ENCODE assay signal across 7 mouse cellular contexts in genomic region chr1:93445822-93446162, GRCm38 (mm10). TPM values are rescaled to one million over a fixed set of nuclear protein-coding genes. Genes with fewer than 3 reads are reported as not detected.
DNase-seq lines count a peak whose midpoint lies in the region; ATAC-seq and TF ChIP-seq lines count a peak whose summit lies in the region.

No protein-coding gene starts in this region.

- no peak for TF ChIP-seq EP300 in lung, postnatal 0 days (IDR thresholded peaks at IDR 0.05)

- no peaks in the 10 kb centered on the region for H3K36me3 ChIP-seq in lung, postnatal 0 days (ENCODE audit: insufficient read depth, low read length)
- H3K36me3 ChIP-seq in limb, embryonic 13.5 days: peaks cover 16% of the 10 kb centered on the region
- peaks cover 11% of the 10 kb centered on the region for H3K36me3 ChIP-seq in stomach, embryonic 15.5 days

- peak; percentile 39; the same call in 1 of the 2 replicates for TF ChIP-seq CTCF in lung, postnatal 0 days (IDR thresholded peaks at IDR 0.05)

- peak overlapping the region; percentile 96 for H3K4me3 ChIP-seq in lung, postnatal 0 days (ENCODE audit: low read depth, low read length)
- H3K4me3 ChIP-seq in limb, embryonic 13.5 days: peak overlapping the region; percentile 93
- peak overlapping the region; percentile 94 for H3K4me3 ChIP-seq in stomach, embryonic 15.5 days (replicated peaks)

- peaks cover 15% of the 10 kb centered on the region; the same call in 1 of the 2 replicates for H3K4me1 ChIP-seq in lung, postnatal 0 days (ENCODE audit: insufficient read depth, low read depth, low read length)
- H3K4me1 ChIP-seq in limb, embryonic 13.5 days: peaks cover 26% of the 10 kb centered on the region
- H3K4me1 ChIP-seq in stomach, embryonic 15.5 days: peaks cover 25% of the 10 kb centered on the region

- 2% methylated on average over 3 of the region's 3 CpGs for WGBS in lung, postnatal 0 days
- 10% methylated on average over 3 of the region's 3 CpGs for WGBS in limb, embryonic 13.5 days
- 7% methylated on average over 3 of the region's 3 CpGs for WGBS in stomach, embryonic 15.5 days

- peak overlapping the region; percentile 58 for H3K4me2 ChIP-seq in lung, postnatal 0 days (replicated peaks; ENCODE audit: low read depth, low read length)
- H3K4me2 ChIP-seq in limb, embryonic 13.5 days (replicated peaks): peak overlapping the region; percentile 74
- H3K4me2 ChIP-seq in stomach, embryonic 15.5 days: peak overlapping the region; percentile 70

- H3K9ac ChIP-seq in lung, postnatal 0 days (replicated peaks; ENCODE audit: low read depth): peak overlapping the region; percentile 94
- peak overlapping the region; percentile 91 for H3K9ac ChIP-seq in limb, embryonic 13.5 days
- peak overlapping the region; percentile 82; the same call in 1 of the 2 replicates for H3K9ac ChIP-seq in stomach, embryonic 15.5 days

- peak; percentile 7 for ATAC-seq in lung, postnatal 0 days
- peak; percentile 18; the same call in 1 of the 2 replicates for ATAC-seq in erythroblast, adult 5-6 weeks (replicated peaks; ENCODE audit: low FRiP score, poor library complexity, severe bottlenecking)
- ATAC-seq in limb, embryonic 13.5 days (ENCODE audit: low FRiP score, low read depth): peak; percentile 30
- ATAC-seq in stomach, embryonic 15.5 days (ENCODE audit: insufficient read depth, low FRiP score, low read depth): peak; percentile 29; the same call in 1 of the 2 replicates

- H3K27ac ChIP-seq in lung, postnatal 0 days (ENCODE audit: low read length): peak overlapping the region; percentile 98
- H3K27ac ChIP-seq in limb, embryonic 13.5 days: peak overlapping the region; percentile 95
- peak overlapping the region; percentile 98 for H3K27ac ChIP-seq in stomach, embryonic 15.5 days

- no peak for DNase-seq in lung, postnatal 0 days (ENCODE audit: low spot score)
- no peak for DNase-seq in lung, postnatal 25 days (ENCODE audit: low spot score)
- no peak for DNase-seq in urinary bladder, postnatal 10 days (ENCODE audit: low spot score)
- no peak for DNase-seq in left cerebral cortex, adult 8-10 months (ENCODE audit: low spot score in 2 of 2)

- no peaks in the 10 kb centered on the region for H3K27me3 ChIP-seq in lung, postnatal 0 days (replicated peaks; ENCODE audit: insufficient read depth, low read length)
- no peaks in the 10 kb centered on the region for H3K27me3 ChIP-seq in limb, embryonic 13.5 days
- H3K27me3 ChIP-seq in stomach, embryonic 15.5 days (replicated peaks): no peaks in the 10 kb centered on the region

- H3K9me3 ChIP-seq in lung, postnatal 0 days (ENCODE audit: low read length): no peaks in the 10 kb centered on the region
- H3K9me3 ChIP-seq in limb, embryonic 13.5 days: no peaks in the 10 kb centered on the region
- H3K9me3 ChIP-seq in stomach, embryonic 15.5 days: no peaks in the 10 kb centered on the region

RNA-seq across cellular contexts. Expression of gene Hdlbp, which starts 32.8 kb away (rescaled TPM):
- 172 and 175 TPM in 2 replicates for polyA plus RNA-seq in lung, postnatal 0 days (2015; fragmentation: Nextera tagmentation; extraction: Ambion mirVana)
- 38.5 and 57.5 TPM in 2 replicates for total RNA-seq in erythroblast, adult 5-6 weeks (2015; ENCODE audit: low replicate concordance)
- 37.7 and 44.2 TPM in 2 replicates for total RNA-seq in erythroblast, adult 5-6 weeks (2017; ENCODE audit: low replicate concordance)
- 185 and 201 TPM in 2 replicates for polyA plus RNA-seq in limb, embryonic 13.5 days (2015; fragmentation: Nextera tagmentation; extraction: Ambion mirVana)
- 167 and 173 TPM in 2 replicates for polyA plus RNA-seq in stomach, embryonic 15.5 days (2015; fragmentation: Nextera tagmentation; extraction: Ambion mirVana)
- 100 to 1,000 TPM; 148 to 174 (median 161) TPM for total RNA-seq in left cerebral cortex, adult 8-10 months (2022)
